Mouse (Mus musculus): ENCODE measurements at regions not wholly inside any gene's neighbourhood (a gene's known extent, or its start where the extent isn't known, plus 50 kb on each side); places are given as distances from the start of the nearest gene placed in this dataset.
"Not testable (repeated sequence)": the region's sequence is repeated elsewhere in the genome, so short reads cannot be mapped to it uniquely, and the experiment has no call there.

- Histone ChIP-seq H3K27ac (replicated peaks; ENCODE audit: low read depth, low read length) (no peak overlapping the region), H3K4me1 (ENCODE audit: control insufficient read depth, insufficient read depth, low read length) (no peaks in the 10 kb centered on the region), H3K9ac (replicated peaks; ENCODE audit: low read length) (no peak overlapping the region), H3K4me2 (ENCODE audit: low read length) (no peak overlapping the region), H3K27me3 (ENCODE audit: control insufficient read depth, insufficient read depth, low read length) (no peaks in the 10 kb centered on the region), H3K9me3 (ENCODE audit: control insufficient read depth, low read length) (no peaks in the 10 kb centered on the region), H3K4me3 (replicated peaks; ENCODE audit: low read depth, low read length) (no peak overlapping the region), H3K36me3 (ENCODE audit: control insufficient read depth, insufficient read depth, low read length) (no peaks in the 10 kb centered on the region)
- no peak for DNase-seq
- ATAC-seq (ENCODE audit: low FRiP score, low TSS enrichment): no peak
Measured at GRCm38 (mm10) chr2:55253134-55253533, 182.6 kb upstream of the Kcnj3 start.

- no peaks in the 10 kb centered on the region for H3K36me3 ChIP-seq (ENCODE audit: control insufficient read depth, insufficient read depth, low read length)
- H3K27me3 ChIP-seq (ENCODE audit: control insufficient read depth, insufficient read depth, low read length): no peaks in the 10 kb centered on the region
- 46% methylated on average over 1 of the region's 1 CpGs for WGBS
- H3K9me3 ChIP-seq (ENCODE audit: control insufficient read depth, low read length): no peaks in the 10 kb centered on the region
- ATAC-seq (ENCODE audit: low FRiP score, low TSS enrichment) (peak; percentile 60; the same call in 1 of the 2 replicates), DNase-seq (peak; percentile 43)
- H3K9ac ChIP-seq (replicated peaks; ENCODE audit: low read length): no peak overlapping the region
- H3K4me2 ChIP-seq (ENCODE audit: low read length): no peak overlapping the region
- H3K4me1 ChIP-seq (ENCODE audit: control insufficient read depth, insufficient read depth, low read length): no peaks in the 10 kb centered on the region
- H3K4me3 ChIP-seq (replicated peaks; ENCODE audit: low read depth, low read length): no peak overlapping the region
- peak overlapping the region; percentile 58 for H3K27ac ChIP-seq (replicated peaks; ENCODE audit: low read depth, low read length)
Measured at GRCm38 (mm10) chr2:55262721-55263278, 173.0 kb upstream of the Kcnj3 start.

DNA sequence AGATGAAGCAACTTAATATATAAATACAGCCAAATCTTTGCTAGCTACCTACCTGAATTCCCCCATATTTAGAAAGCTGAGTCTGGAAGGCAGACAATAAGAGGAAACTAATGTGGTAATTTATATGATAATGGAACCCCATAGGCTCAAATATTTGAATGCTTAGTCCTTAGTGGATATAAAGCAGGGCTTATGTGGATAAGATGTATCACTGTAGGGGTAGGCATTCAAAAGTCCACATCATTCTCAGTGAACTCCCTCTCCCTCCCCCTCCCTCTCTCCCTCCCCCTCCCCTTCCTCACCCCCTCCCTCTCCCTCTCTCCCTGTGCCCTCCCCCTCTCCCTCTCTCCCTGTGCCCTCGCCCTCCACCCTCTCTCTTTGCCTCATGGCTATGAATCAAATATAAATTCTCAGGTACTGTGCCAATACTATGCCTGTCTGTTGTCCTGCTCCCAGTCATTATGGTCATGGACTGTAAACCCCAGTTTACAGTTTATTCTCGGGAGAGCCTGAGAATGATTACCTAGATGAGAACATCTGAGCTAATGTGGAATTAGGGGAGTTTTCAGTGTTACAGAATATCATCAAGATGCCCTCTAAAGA lies 171.8 kb upstream of the Kcnj3 start:
- Histone ChIP-seq H3K9ac (replicated peaks; ENCODE audit: low read length) (no peak overlapping the region), H3K4me3 (replicated peaks; ENCODE audit: low read depth, low read length) (no peak overlapping the region), H3K4me1 (ENCODE audit: control insufficient read depth, insufficient read depth, low read length) (no peaks in the 10 kb centered on the region), H3K27me3 (ENCODE audit: control insufficient read depth, insufficient read depth, low read length) (no peaks in the 10 kb centered on the region), H3K4me2 (ENCODE audit: low read length) (no peak overlapping the region), H3K9me3 (ENCODE audit: control insufficient read depth, low read length) (no peaks in the 10 kb centered on the region), H3K36me3 (ENCODE audit: control insufficient read depth, insufficient read depth, low read length) (no peaks in the 10 kb centered on the region), H3K27ac (replicated peaks; ENCODE audit: low read depth, low read length) (no peak overlapping the region)
- ATAC-seq (ENCODE audit: low FRiP score, low TSS enrichment) (peak; percentile 46; the same call in 1 of the 2 replicates), DNase-seq (peak; percentile 10)
- 80% methylated on average over 1 of the region's 2 CpGs for WGBS

GRCm38 (mm10) chr2:55306387-55306786 lies 129.4 kb upstream of the Kcnj3 start:
- peak; percentile 47 for DNase-seq
- Histone ChIP-seq H3K36me3 (ENCODE audit: control insufficient read depth, insufficient read depth, low read length) (no peaks in the 10 kb centered on the region), H3K4me1 (ENCODE audit: control insufficient read depth, insufficient read depth, low read length) (no peaks in the 10 kb centered on the region), H3K4me2 (ENCODE audit: low read length) (no peak overlapping the region), H3K27ac (replicated peaks; ENCODE audit: low read depth, low read length) (no peak overlapping the region), H3K27me3 (ENCODE audit: control insufficient read depth, insufficient read depth, low read length) (no peaks in the 10 kb centered on the region), H3K9me3 (ENCODE audit: control insufficient read depth, low read length) (no peaks in the 10 kb centered on the region), H3K4me3 (replicated peaks; ENCODE audit: low read depth, low read length) (no peak overlapping the region), H3K9ac (replicated peaks; ENCODE audit: low read length) (no peak overlapping the region)
- ATAC-seq (ENCODE audit: low FRiP score, low TSS enrichment): no peak

DNA sequence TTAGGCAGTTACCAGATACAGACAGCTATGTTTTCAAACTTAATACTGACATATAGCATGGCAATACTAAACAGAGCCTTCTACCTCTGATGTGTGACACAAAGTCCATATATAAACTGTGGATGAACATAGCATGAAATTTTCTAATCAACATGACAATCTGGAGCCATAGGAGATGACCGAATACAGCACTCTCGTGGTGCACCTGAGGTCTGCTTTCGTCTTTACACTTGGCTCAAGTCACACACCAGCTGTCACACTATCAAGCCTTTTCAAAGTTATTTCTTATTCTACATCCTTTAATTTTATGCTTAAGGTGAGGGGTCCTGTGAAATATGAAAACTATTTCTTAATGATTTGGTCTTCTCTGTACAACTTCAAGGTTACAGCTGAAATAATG lies 120.1 kb upstream of the Kcnj3 start:
- Histone ChIP-seq H3K9ac (replicated peaks; ENCODE audit: low read length) (no peak overlapping the region), H3K4me2 (ENCODE audit: low read length) (no peak overlapping the region), H3K4me1 (ENCODE audit: control insufficient read depth, insufficient read depth, low read length) (no peaks in the 10 kb centered on the region), H3K27me3 (ENCODE audit: control insufficient read depth, insufficient read depth, low read length) (no peaks in the 10 kb centered on the region), H3K9me3 (ENCODE audit: control insufficient read depth, low read length) (no peaks in the 10 kb centered on the region), H3K4me3 (replicated peaks; ENCODE audit: low read depth, low read length) (no peak overlapping the region), H3K36me3 (ENCODE audit: control insufficient read depth, insufficient read depth, low read length) (no peaks in the 10 kb centered on the region), H3K27ac (replicated peaks; ENCODE audit: low read depth, low read length) (no peak overlapping the region)
- ATAC-seq (ENCODE audit: low FRiP score, low TSS enrichment) (no peak), DNase-seq (no peak)
- WGBS: 71% methylated on average over 3 of the region's 3 CpGs

DNA sequence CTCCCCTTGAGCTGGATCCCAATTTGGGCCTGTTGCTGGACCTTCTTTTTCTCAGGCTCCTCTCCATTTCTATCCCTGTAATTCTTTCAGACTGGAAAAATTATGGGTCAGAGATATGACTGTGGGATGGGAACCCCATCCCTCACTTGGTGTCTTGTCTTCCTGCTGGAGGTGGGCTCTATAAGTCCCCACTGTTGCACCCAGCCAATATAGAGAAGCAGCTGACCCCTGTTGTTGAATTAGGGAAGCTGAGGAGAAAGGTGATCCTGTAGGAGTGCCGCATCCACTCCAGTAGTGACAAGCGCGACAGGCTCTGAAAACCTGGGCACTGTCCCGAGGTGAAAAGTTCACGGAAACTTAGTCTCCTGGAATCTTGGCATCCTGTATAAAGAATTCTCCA lies 81.7 kb upstream of the Kcnj3 start:
- not testable (repeated sequence) for DNase-seq; H3K27ac ChIP-seq (replicated peaks; ENCODE audit: low read depth, low read length); H3K9me3 ChIP-seq (ENCODE audit: control insufficient read depth, low read length); ATAC-seq (ENCODE audit: low FRiP score, low TSS enrichment); H3K4me2 ChIP-seq (ENCODE audit: low read length); H3K36me3 ChIP-seq (ENCODE audit: control insufficient read depth, insufficient read depth, low read length); H3K4me3 ChIP-seq (replicated peaks; ENCODE audit: low read depth, low read length); H3K4me1 ChIP-seq (ENCODE audit: control insufficient read depth, insufficient read depth, low read length); H3K9ac ChIP-seq (replicated peaks; ENCODE audit: low read length); H3K27me3 ChIP-seq (ENCODE audit: control insufficient read depth, insufficient read depth, low read length)
- WGBS: 88% methylated on average over 5 of the region's 5 CpGs
